Mouse (Mus musculus) cerebellum, adult 2 months (tissue): ENCODE measurements around the gene Map4k5. TPM values are rescaled to one million over a fixed set of nuclear protein-coding genes. Genes with fewer than 3 reads are reported as not detected.

Experiments
- DNase-seq, 2 experiments: peaks; one replicate each; pipeline ENCODE4 v3.0.0; 2021
- H3K27ac ChIP-seq: fragments of 200-500 bp; 2 replicates; pipeline ENCODE4 v1.5.1; 2012; ENCODE audit warnings: low read length, control low read depth, inconsistent platforms; ENCODE audit not compliant: insufficient read depth
- H3K27me3 ChIP-seq: fragments of 200-500 bp; 2 replicates; pipeline ENCODE4 v1.6.1; 2012; ENCODE audit warnings: inconsistent platforms, mild to moderate bottlenecking, low read length, moderate library complexity; ENCODE audit not compliant: control insufficient read depth, insufficient read depth
- H3K4me1 ChIP-seq: fragments of 200-500 bp; 2 replicates; pipeline ENCODE4 v1.6.1; 2011; ENCODE audit warnings: low read length; ENCODE audit not compliant: control insufficient read depth, insufficient read depth
- H3K4me3 ChIP-seq: fragments of 200-500 bp; replicated peaks from 2 replicates; pipeline ENCODE3; 2011; ENCODE audit warnings: mild to moderate bottlenecking, low read depth, low read length, control low read depth; ENCODE audit not compliant: insufficient read depth
- CTCF ChIP-seq: fragments of 200-500 bp; IDR thresholded peaks from 2 replicates; pipeline ENCODE4 v1.5.1; 2011; ENCODE audit warnings: low read depth, mild to moderate bottlenecking, control low read depth, low read length, moderate library complexity, borderline replicate concordance; ENCODE audit not compliant: insufficient read depth
- POLR2A ChIP-seq: fragments of 200-500 bp; IDR thresholded peaks from 2 replicates; pipeline ENCODE4 v1.6.1; 2011; ENCODE audit warnings: low read length, control low read depth, borderline replicate concordance; ENCODE audit not compliant: insufficient read depth
- WGBS: fragments of 180-500 bp; shearing (Covaris S2); methylation state at CpG from one replicate; pipeline ENCODE4 v1.1.7; 2018; 5-methylcytosine and 5-hydroxymethylcytosine counted together
- polyA plus RNA-seq: library from polyadenylated mRNA; depleted of rRNA; stranded (reverse); fragments of >200 nt; gene quantifications from 2 replicates; pipeline ENCODE4 v1.2.3, GENCODE M21; 2012

Map4k5 gene
- polyA plus RNA-seq, 1 experiment, result 22.7 TPM

GRCm38 (mm10) chr12:69881198-69881905 lies 11.6 kb downstream of the Map4k5 start:
- H3K27ac ChIP-seq, result peak overlapping the region; percentile 72; the same call in 1 of the 2 replicates
- H3K27me3 ChIP-seq, result no peaks in the 10 kb centered on the region
- 61% methylated on average over 10 of the region's 10 CpGs for WGBS
- TF ChIP-seq CTCF (no peak), POLR2A (no peak)
- no peak for DNase-seq
- H3K4me1 ChIP-seq, result peaks cover 5% of the 10 kb centered on the region
- H3K4me3 ChIP-seq, result no peak overlapping the region

GRCm38 (mm10) chr12:69879739-69880138 lies 13.3 kb downstream of the Map4k5 start:
- WGBS, result 16% methylated on average over 6 of the region's 6 CpGs
- Histone ChIP-seq H3K27me3 (no peaks in the 10 kb centered on the region), H3K4me3 (no peak overlapping the region), H3K27ac (no peak overlapping the region), H3K4me1 (peaks cover 5% of the 10 kb centered on the region)
- no peak for DNase-seq
- TF ChIP-seq CTCF, result no peak
- TF ChIP-seq POLR2A, result no peak

DNA sequence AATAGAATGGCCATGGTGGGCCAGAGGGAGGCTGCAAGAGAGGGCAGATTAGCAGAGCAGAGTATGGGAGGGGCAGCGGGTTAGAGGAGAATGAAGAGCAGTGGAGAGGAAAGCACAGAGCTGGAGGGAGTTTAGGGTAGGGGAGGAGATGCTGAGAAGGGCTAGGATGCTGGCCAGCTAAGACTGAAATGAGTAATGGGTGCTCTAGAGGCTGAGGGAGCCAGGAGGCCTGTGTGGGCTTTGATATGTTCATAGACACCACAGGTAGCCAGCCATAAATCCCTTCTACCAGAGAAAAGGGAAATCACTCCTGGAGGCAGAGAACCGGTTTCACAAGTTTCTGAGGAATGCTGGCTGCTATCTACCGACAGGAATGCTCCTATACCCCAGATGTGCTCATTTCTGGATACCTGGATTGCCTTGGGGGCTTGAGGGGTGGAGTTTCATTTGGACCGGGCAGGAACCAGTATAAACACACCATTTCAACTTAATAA lies 13.8 kb downstream of the Map4k5 start:
- Histone ChIP-seq H3K4me1 (peaks cover 5% of the 10 kb centered on the region), H3K27me3 (no peaks in the 10 kb centered on the region), H3K27ac (0 out of 2 replicates have a peak overlapping the region, but pooled peaks have one; percentile 11), H3K4me3 (no peak overlapping the region)
- WGBS, result 28% methylated on average over 4 of the region's 4 CpGs
- no peak for TF ChIP-seq CTCF
- TF ChIP-seq POLR2A, result no peak
- no peak for DNase-seq

DNA sequence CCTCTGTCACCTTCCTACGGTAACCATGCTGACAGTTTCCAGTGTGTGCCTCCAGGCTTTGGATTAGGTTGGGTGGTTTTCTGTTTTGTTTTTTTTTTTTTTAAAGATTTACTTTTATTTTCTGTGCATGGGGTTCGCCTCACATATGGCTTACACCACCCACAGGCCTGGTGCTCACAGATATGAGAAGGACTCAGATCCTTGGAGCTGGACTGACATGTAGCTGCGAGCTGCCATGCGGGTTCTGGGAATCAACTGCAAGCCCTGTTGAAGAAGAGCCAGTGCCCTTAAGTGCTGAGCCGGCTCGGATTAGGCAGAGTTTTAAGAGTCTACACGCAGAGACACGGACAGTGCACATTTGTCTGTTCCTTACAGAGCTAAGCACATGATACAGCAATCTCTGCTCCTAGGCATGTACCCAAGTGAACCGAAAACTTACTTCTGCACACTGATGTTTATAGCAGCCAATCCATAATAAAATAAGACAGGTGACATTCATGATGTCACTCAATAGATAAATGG lies 15.1 kb downstream of the Map4k5 start:
- no peak for DNase-seq
- WGBS, result 60% methylated on average over 9 of the region's 9 CpGs
- H3K27ac ChIP-seq, result no peak overlapping the region
- no peak overlapping the region for H3K4me3 ChIP-seq
- no peaks in the 10 kb centered on the region for H3K27me3 ChIP-seq
- peaks cover 5% of the 10 kb centered on the region for H3K4me1 ChIP-seq
- TF ChIP-seq CTCF, result no peak
- no peak for TF ChIP-seq POLR2A

DNA sequence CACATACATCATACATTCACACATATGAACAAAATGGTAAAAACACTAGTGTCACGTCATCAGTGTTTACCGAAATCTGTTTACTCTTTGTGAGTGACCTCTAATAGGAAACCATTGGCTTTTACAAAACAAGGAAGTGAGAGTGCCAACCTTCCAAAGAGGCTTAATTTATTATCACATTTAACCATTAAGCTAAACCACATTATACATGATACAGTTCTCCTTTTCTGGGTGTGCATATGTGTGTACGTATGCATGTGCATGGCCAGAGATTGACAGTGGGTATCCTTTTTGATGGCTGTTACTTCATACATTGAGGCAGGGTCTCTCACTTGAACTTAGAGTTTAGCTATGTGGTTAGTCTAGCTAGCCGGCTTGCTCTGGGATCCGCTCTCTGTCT lies 21.4 kb downstream of the Map4k5 start:
- H3K4me1 ChIP-seq, result no peaks in the 10 kb centered on the region
- no peak for DNase-seq
- H3K4me3 ChIP-seq, result no peak overlapping the region
- no peak overlapping the region for H3K27ac ChIP-seq
- TF ChIP-seq CTCF, result no peak
- no peak for TF ChIP-seq POLR2A
- 97% methylated on average over 5 of the region's 5 CpGs for WGBS
- no peaks in the 10 kb centered on the region for H3K27me3 ChIP-seq

DNA sequence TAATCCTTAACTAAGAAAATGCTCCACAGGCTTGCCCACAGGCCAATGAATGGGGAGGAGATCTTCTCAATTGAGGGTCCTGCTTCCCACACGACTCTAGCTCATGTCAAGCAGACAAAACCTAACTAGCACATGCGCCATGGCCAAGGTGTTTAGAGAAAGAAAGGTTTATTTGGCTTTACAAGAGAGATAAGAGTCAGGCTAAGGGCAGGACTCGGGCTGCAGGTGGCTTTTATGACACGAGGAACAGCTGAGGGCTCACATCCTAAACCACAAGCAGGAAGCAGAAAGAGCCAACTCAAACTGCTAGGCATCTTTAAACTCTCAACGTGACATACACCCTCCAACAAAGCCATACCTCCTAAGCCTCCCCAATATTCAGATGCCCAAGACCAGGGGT lies 25.7 kb downstream of the Map4k5 start:
- DNase-seq, result no peak
- TF ChIP-seq CTCF (no peak), POLR2A (no peak)
- 83% methylated on average over 5 of the region's 5 CpGs for WGBS

GRCm38 (mm10) chr12:69864164-69864692 lies 28.8 kb downstream of the Map4k5 start:
- WGBS, result 27% methylated on average over 4 of the region's 4 CpGs
- Histone ChIP-seq H3K27me3 (no peaks in the 10 kb centered on the region), H3K27ac (no peak overlapping the region), H3K4me1 (no peaks in the 10 kb centered on the region; the same call in 1 of the 2 replicates), H3K4me3 (no peak overlapping the region)
- DNase-seq, result no peak
- TF ChIP-seq POLR2A (no peak), CTCF (no peak)

More for the DNA sequence above, 25.7 kb downstream of the Map4k5 start:
- Histone ChIP-seq H3K27ac (no peak overlapping the region), H3K4me3 (no peak overlapping the region), H3K4me1 (no peaks in the 10 kb centered on the region; the same call in 1 of the 2 replicates), H3K27me3 (no peaks in the 10 kb centered on the region)

DNA sequence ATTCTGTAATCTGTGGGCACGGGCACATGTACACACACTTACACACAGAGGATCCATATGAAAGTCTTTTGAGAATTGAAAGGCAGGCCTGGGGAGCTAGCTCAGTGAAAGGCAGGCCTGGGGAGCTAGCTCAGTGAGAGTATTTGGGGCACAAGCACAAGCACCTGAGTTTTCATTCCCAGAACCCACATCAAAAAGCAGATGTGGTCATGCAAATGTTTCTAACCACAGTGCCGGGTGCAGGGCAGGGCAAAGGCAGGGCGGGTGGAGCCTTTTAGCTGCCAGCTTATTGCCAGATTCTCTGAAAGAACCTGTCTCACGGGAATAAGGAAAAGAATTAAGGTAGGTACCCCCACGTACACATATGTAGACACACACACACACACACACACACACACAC lies 29.5 kb downstream of the Map4k5 start:
- Histone ChIP-seq H3K4me1 (no peaks in the 10 kb centered on the region; the same call in none of the 2 replicates), H3K27me3 (no peaks in the 10 kb centered on the region), H3K4me3 (no peak overlapping the region), H3K27ac (no peak overlapping the region)
- DNase-seq, result no peak
- TF ChIP-seq POLR2A (no peak), CTCF (no peak)
- 86% methylated on average over 5 of the region's 5 CpGs for WGBS
